Mouse (Mus musculus): ENCODE measurements around the gene Zfand2a.

GRCm38 (mm10) chr5:139423026-139423865 lies 61.1 kb downstream of the Zfand2a start, which contains the start of gene Gper1:
- TF ChIP-seq POLR2A (IDR thresholded peaks at IDR 0.05; ENCODE audit: control insufficient read depth, low read depth, low read length) (no peak), CTCF (IDR thresholded peaks at IDR 0.05; ENCODE audit: control insufficient read depth, insufficient read depth, insufficient replicate concordance, low read depth, low read length) (no peak)
